Mouse (Mus musculus) T-helper 2 cell (primary cell): ENCODE measurements around the gene Gm29554.
"Not testable (repeated sequence)": the region's sequence is repeated elsewhere in the genome, so short reads cannot be mapped to it uniquely, and the experiment has no call there.

Experiments used
- in situ Hi-C: fragments of 300-600 bp; cut with MboI, MseI; formaldehyde crosslinking; loops from one replicate; pipeline ENCODE4 v1.15.1; 2025; ENCODE audit warnings: high pct_unique_total_duplicates

The Gm29554 gene

DNA sequence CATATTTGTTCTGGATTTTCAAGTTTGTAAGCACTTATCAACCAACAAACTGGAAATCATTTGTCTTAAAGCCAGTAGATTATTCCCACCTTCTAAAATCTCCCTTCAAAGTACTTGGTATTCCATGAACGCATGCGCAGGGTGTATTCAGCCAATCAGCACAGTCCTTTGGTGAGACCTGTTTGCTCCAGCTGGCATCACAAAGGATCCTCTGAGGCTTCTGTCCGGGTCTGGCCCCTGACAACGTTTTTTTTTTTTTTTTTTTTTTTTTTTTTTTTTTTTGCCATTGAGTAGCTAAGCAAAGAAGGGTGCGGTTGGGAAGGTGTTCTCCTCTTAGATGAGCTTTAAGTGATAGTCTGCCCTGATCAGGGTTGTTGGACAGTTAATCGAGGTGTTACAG is at the start of gene Gm29554:
Gm29554 (plus strand) TSS at position 301 of the 400 bp plus-strand sequence.
- in situ Hi-C loops, result not testable (repeated sequence)
